Mouse (Mus musculus) intestine, postnatal 0 days (tissue): ENCODE measurements around the gene Lrrc61. TPM values are rescaled to one million over a fixed set of nuclear protein-coding genes. Genes with fewer than 3 reads are reported as not detected.

ENCODE experiments used
- ATAC-seq: fragments of 200-750 bp; cut with Nextera tagmentation; 2 replicates; pipeline ENCODE4 v1.8.0; 2017; ENCODE audit warnings: mild to moderate bottlenecking, moderate TSS enrichment, moderate library complexity
- H3K27ac ChIP-seq: fragments of 300-500 bp; sonication (generic); 2 replicates; pipeline ENCODE4 v1.5.1; 2014; ENCODE audit warnings: mild to moderate bottlenecking, low read depth, low read length, moderate library complexity
- H3K27me3 ChIP-seq: fragments of 300-500 bp; sonication (generic); replicated peaks from 2 replicates; pipeline ENCODE4 v1.6.1; 2014; ENCODE audit warnings: low read length, mixed read lengths; ENCODE audit not compliant: control insufficient read depth, insufficient read depth
- H3K36me3 ChIP-seq: fragments of 300-500 bp; sonication (generic); 2 replicates; pipeline ENCODE4 v1.6.1; 2014; ENCODE audit warnings: mild to moderate bottlenecking, moderate library complexity; ENCODE audit not compliant: control insufficient read depth, insufficient read depth
- H3K4me1 ChIP-seq: fragments of 300-500 bp; sonication (generic); replicated peaks from 2 replicates; pipeline ENCODE4 v1.6.1; 2014; ENCODE audit warnings: antibody characterized with exemption, low read length, mixed read lengths; ENCODE audit not compliant: control insufficient read depth, insufficient read depth
- H3K4me2 ChIP-seq: fragments of 300-500 bp; sonication (generic); replicated peaks from 2 replicates; pipeline ENCODE4 v1.6.1; 2014; ENCODE audit warnings: low read depth, mild to moderate bottlenecking, moderate library complexity
- H3K4me3 ChIP-seq: fragments of 300-500 bp; sonication (generic); 2 replicates; pipeline ENCODE4 v1.5.1; 2014; ENCODE audit warnings: low read depth, low read length
- H3K9ac ChIP-seq: fragments of 300-500 bp; sonication (generic); 2 replicates; pipeline ENCODE4 v1.6.1; 2014; ENCODE audit warnings: mild to moderate bottlenecking, low read depth, low read length
- H3K9me3 ChIP-seq: fragments of 300-500 bp; sonication (generic); 2 replicates; pipeline ENCODE4 v1.6.1; 2016; ENCODE audit warnings: mixed run types; ENCODE audit not compliant: control insufficient read depth
- CTCF ChIP-seq: sonication (generic); IDR thresholded peaks from 2 replicates; pipeline ENCODE4 v1.5.1; 2016; ENCODE audit warnings: low read depth, mild to moderate bottlenecking, control low read depth, antibody characterized with exemption, moderate library complexity
- WGBS: fragments of 180-500 bp; shearing (Covaris S2); extraction: QIAGEN DNeasy Blood & Tissue Kit; methylation state at CpG from one replicate; pipeline ENCODE4 v1.1.7; 2014; 5-methylcytosine and 5-hydroxymethylcytosine counted together
- polyA plus RNA-seq: library from polyadenylated mRNA; unstranded; fragments of >200 nt; fragmentation: Nextera tagmentation; extraction: Ambion mirVana; gene quantifications from 2 replicates; pipeline ENCODE4 v1.2.1, GENCODE M21; 2015

Lrrc61 gene
- polyA plus RNA-seq, 1 experiment from 2014 or later: 7.6 TPM

DNA sequence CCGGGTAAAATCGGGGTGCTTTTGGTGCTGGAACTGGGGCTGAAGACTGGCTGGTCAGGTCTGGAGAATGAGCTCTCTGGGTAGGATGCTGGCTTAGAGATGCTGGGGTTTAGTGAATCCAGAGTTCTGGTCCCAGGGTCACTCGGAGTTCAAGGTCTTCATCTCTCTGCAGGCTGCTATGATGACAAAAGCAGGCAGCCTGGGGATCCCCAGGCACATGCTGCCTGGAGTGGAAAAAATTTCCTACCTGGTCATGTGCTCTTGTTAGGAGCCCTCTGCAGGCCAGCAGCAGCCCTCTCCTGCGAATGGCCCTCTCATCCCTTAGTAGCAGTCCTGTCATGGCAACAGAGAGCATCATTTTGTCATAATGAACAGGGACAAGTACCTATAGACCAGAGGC is 58.9 kb downstream of the Lrrc61 start:
- H3K36me3 ChIP-seq: peaks cover 13% of the 10 kb centered on the region; the same call in 1 of the 2 replicates
- H3K9me3 ChIP-seq: no peaks in the 10 kb centered on the region
- H3K4me3 ChIP-seq: no peak overlapping the region
- no peak overlapping the region for H3K27ac ChIP-seq
- TF ChIP-seq CTCF: no peak
- H3K9ac ChIP-seq: no peak overlapping the region
- no peak overlapping the region for H3K4me2 ChIP-seq
- H3K27me3 ChIP-seq: no peaks in the 10 kb centered on the region
- no peaks in the 10 kb centered on the region for H3K4me1 ChIP-seq
- ATAC-seq: no peak
- 92% methylated on average over 4 of the region's 4 CpGs for WGBS

DNA sequence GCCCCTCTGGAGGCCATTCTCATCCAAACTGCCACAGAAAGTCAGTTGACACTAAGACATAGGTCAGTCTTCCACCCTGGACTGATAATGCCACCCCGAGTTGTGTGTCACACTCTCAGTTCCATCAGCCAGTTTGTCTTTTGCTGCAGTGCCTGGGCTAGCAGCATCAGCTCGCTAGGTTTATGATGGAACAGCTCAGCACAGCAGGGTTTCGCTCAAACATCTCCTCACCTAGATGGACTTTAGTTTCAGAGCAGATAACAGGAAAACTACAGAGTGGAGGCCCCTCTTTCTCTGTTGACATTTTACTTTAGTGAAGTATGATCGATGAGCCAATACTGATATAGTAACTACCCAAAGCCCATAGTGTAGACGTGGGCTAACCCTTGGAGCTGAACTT is 60.2 kb downstream of the Lrrc61 start:
- no peak for TF ChIP-seq CTCF
- Histone ChIP-seq H3K27ac (no peak overlapping the region), H3K36me3 (peaks cover 23% of the 10 kb centered on the region), H3K4me3 (no peak overlapping the region), H3K4me2 (no peak overlapping the region), H3K4me1 (no peaks in the 10 kb centered on the region), H3K27me3 (no peaks in the 10 kb centered on the region), H3K9ac (no peak overlapping the region), H3K9me3 (no peaks in the 10 kb centered on the region)
- WGBS: 42% methylated on average over 5 of the region's 5 CpGs
- ATAC-seq: 0 out of 2 replicates have a peak, but pooled peaks have one; percentile 28

DNA sequence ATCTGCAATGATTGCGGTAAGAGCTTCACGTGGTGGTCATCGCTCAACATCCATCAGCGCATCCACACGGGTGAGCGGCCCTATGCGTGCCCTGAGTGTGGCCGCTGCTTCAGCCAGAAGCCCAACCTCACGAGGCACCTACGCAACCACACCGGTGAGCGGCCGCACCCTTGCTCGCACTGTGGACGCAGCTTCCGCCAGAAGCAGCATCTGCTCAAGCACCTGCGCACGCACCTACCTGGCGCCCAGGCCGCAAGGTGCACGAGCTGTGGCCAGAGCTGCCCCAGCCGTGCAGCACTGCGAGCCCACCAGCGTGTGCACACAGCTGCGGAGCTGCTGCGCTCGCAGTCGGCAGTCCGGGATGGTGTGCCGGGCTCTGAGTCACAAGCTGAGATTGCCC is 65.4 kb downstream of the Lrrc61 start:
- ATAC-seq: no peak
- Histone ChIP-seq H3K4me3 (no peak overlapping the region), H3K9me3 (no peaks in the 10 kb centered on the region), H3K4me2 (no peak overlapping the region), H3K27me3 (no peaks in the 10 kb centered on the region), H3K9ac (no peak overlapping the region), H3K4me1 (no peaks in the 10 kb centered on the region), H3K36me3 (peaks cover 26% of the 10 kb centered on the region), H3K27ac (no peak overlapping the region)
- TF ChIP-seq CTCF: no peak
- WGBS: 95% methylated on average over 30 of the region's 30 CpGs

Other genes starting within 250 kb of the Lrrc61 start
- 20.0 and 20.1 TPM in 2 replicates for gene Krba1, start 159.2 kb upstream of the Lrrc61 start, polyA plus RNA-seq
- gene Zfp467, start 109.0 kb upstream of the Lrrc61 start, polyA plus RNA-seq: 18.9 and 19.3 TPM in 2 replicates
- gene Sspo, start 106.6 kb upstream of the Lrrc61 start, polyA plus RNA-seq: 0.61 and 0.74 TPM in 2 replicates
- gene Atp6v0e2, start 17.2 kb upstream of the Lrrc61 start, polyA plus RNA-seq: 23.7 and 23.8 TPM in 2 replicates
- 154 and 162 TPM in 2 replicates for gene Rarres2, start 18.0 kb downstream of the Lrrc61 start, polyA plus RNA-seq
- gene Gm45021, start 34.8 kb downstream of the Lrrc61 start, polyA plus RNA-seq: not detected in 2 replicates
- gene Repin1, start 39.1 kb downstream of the Lrrc61 start, polyA plus RNA-seq: 11.3 and 12.0 TPM in 2 replicates
- not detected in 2 replicates for gene Gm44965, start 39.1 kb downstream of the Lrrc61 start, polyA plus RNA-seq
- gene Zfp775, start 47.3 kb downstream of the Lrrc61 start, polyA plus RNA-seq: 2.2 TPM in 2 replicates
- 0.55 and 0.63 TPM in 2 replicates for gene AI854703, start 72.0 kb downstream of the Lrrc61 start, polyA plus RNA-seq
- gene Gimap8, start 92.4 kb downstream of the Lrrc61 start, polyA plus RNA-seq: 1.1 and 1.2 TPM in 2 replicates
- 9.9 and 10.2 TPM in 2 replicates for gene Gimap9, start 121.3 kb downstream of the Lrrc61 start, polyA plus RNA-seq
- gene Gimap4, start 129.8 kb downstream of the Lrrc61 start, polyA plus RNA-seq: 9.6 and 11.3 TPM in 2 replicates
- 13.6 and 15.8 TPM in 2 replicates for gene Gimap6, start 153.4 kb downstream of the Lrrc61 start, polyA plus RNA-seq
- gene Gm28053, start 163.8 kb downstream of the Lrrc61 start, polyA plus RNA-seq: 1.3 and 2.3 TPM in 2 replicates
- gene Gimap7, start 163.8 kb downstream of the Lrrc61 start, polyA plus RNA-seq: 0.09 and 0.16 TPM in 2 replicates
- gene Gimap1, start 184.3 kb downstream of the Lrrc61 start, polyA plus RNA-seq: 15.2 and 17.8 TPM in 2 replicates
- 8.4 and 10.6 TPM in 2 replicates for gene Gimap5, start 191.4 kb downstream of the Lrrc61 start, polyA plus RNA-seq
- 0.58 and 0.64 TPM in 2 replicates for gene Gimap3, start 216.1 kb downstream of the Lrrc61 start, polyA plus RNA-seq